Comparison of ENCODE assay signal across 9 mouse cellular contexts in genomic region chr15:6259957-6260740, GRCm38 (mm10). TPM values are rescaled to one million over a fixed set of nuclear protein-coding genes. Genes with fewer than 3 reads are reported as not detected.
DNase-seq lines count a peak whose midpoint lies in the region; ATAC-seq lines count a peak whose summit lies in the region.
"Had no signal": no experiment of that assay in that cellular context is flagged by ENCODE, and none has a peak within 500 bp of the region (broad histone marks: within the 10 kb centered on the region; RNA-seq: fewer than 3 reads in every experiment).

No protein-coding gene starts in this region.

- no peaks in the 10 kb centered on the region for H3K36me3 ChIP-seq in hindbrain, embryonic 10.5 days
- no peaks in the 10 kb centered on the region for H3K36me3 ChIP-seq in hindbrain, embryonic 16.5 days (ENCODE audit: control insufficient read depth, insufficient read depth, low read length)
- H3K36me3 ChIP-seq in liver, embryonic 16.5 days (ENCODE audit: control insufficient read depth, insufficient read depth) = no peaks in the 10 kb centered on the region

- no peaks in the 10 kb centered on the region for H3K9me3 ChIP-seq in hindbrain, embryonic 10.5 days
- no peaks in the 10 kb centered on the region for H3K9me3 ChIP-seq in hindbrain, embryonic 16.5 days (ENCODE audit: control insufficient read depth, low read length)
- no peaks in the 10 kb centered on the region for H3K9me3 ChIP-seq in liver, embryonic 16.5 days (replicated peaks; ENCODE audit: control insufficient read depth, low read length)

- H3K9ac ChIP-seq in hindbrain, embryonic 16.5 days (ENCODE audit: low read depth, low read length) = no peak overlapping the region
- H3K9ac ChIP-seq in liver, embryonic 16.5 days (ENCODE audit: low read depth, low read length) = no peak overlapping the region

- H3K4me2 ChIP-seq in hindbrain, embryonic 16.5 days (ENCODE audit: low read length) = no peak overlapping the region
- H3K4me2 ChIP-seq in liver, embryonic 16.5 days (ENCODE audit: low read depth, low read length) = no peak overlapping the region

- 22% methylated on average over 3 of the region's 3 CpGs for WGBS in hindbrain, embryonic 10.5 days
- WGBS in hindbrain, embryonic 16.5 days = 16% methylated on average over 3 of the region's 3 CpGs
- WGBS in liver, embryonic 16.5 days (ENCODE audit: insufficient replicate concordance) = 16% methylated on average over 3 of the region's 3 CpGs

- DNase-seq in hindbrain, embryonic 10.5 days (ENCODE audit: low spot score) = peak; percentile 40
- DNase-seq in embryo, embryonic 10.5 days (ENCODE audit: low spot score) = peak; percentile 57
- DNase-seq in right cerebral cortex, adult 18-20 months = no peak
- no peak for DNase-seq in adipocyte (ENCODE audit: low spot score)
- no peak for DNase-seq in gastrocnemius, adult 18-20 months (ENCODE audit: low spot score)
- DNase-seq: right cerebral cortex, postnatal 25 days had no signal

- no peak overlapping the region; the same call in 1 of the 2 replicates for H3K27ac ChIP-seq in hindbrain, embryonic 10.5 days
- no peak overlapping the region for H3K27ac ChIP-seq in hindbrain, embryonic 16.5 days (ENCODE audit: low read depth, low read length)
- peak overlapping the region; percentile 41; the same call in 1 of the 2 replicates for H3K27ac ChIP-seq in liver, embryonic 16.5 days (ENCODE audit: low read length)

- H3K4me3 ChIP-seq in hindbrain, embryonic 10.5 days = no peak overlapping the region
- H3K4me3 ChIP-seq in hindbrain, embryonic 16.5 days (ENCODE audit: low read length) = no peak overlapping the region
- H3K4me3 ChIP-seq in liver, embryonic 16.5 days (ENCODE audit: low read depth, low read length) = no peak overlapping the region

- H3K4me1 ChIP-seq in hindbrain, embryonic 10.5 days (replicated peaks) = peaks cover 10% of the 10 kb centered on the region; the same call in 1 of the 2 replicates
- no peaks in the 10 kb centered on the region for H3K4me1 ChIP-seq in hindbrain, embryonic 16.5 days (ENCODE audit: control insufficient read depth, insufficient read depth, low read depth, low read length)
- H3K4me1 ChIP-seq in liver, embryonic 16.5 days (ENCODE audit: control insufficient read depth, low read depth, low read length) = peaks cover 2% of the 10 kb centered on the region

- ATAC-seq in hindbrain, embryonic 16.5 days = no peak
- ATAC-seq in hematopoietic stem cell, adult 5-6 weeks (replicated peaks in 1 of 2; ENCODE audit: insufficient read depth in 1 of 2, low FRiP score in 2 of 2, low TSS enrichment in 1 of 2, low read depth in 1 of 2, poor library complexity in 2 of 2, severe bottlenecking in 2 of 2) = peak; percentile 36 to 54; a peak in 3 of 4 replicates
- peak; percentile 70 for ATAC-seq in liver, embryonic 16.5 days (ENCODE audit: low read depth)

- H3K27me3 ChIP-seq in hindbrain, embryonic 10.5 days (ENCODE audit: insufficient read depth, poor library complexity, severe bottlenecking) = no peaks in the 10 kb centered on the region
- H3K27me3 ChIP-seq in hindbrain, embryonic 16.5 days (replicated peaks; ENCODE audit: control insufficient read depth, insufficient read depth, low read length) = no peaks in the 10 kb centered on the region
- H3K27me3 ChIP-seq in liver, embryonic 16.5 days (ENCODE audit: control insufficient read depth, insufficient read depth, low read depth, low read length) = no peaks in the 10 kb centered on the region

RNA-seq across cellular contexts. Expression of gene Dab2, which starts 39.4 kb away (rescaled TPM):
- polyA plus RNA-seq in hindbrain, embryonic 10.5 days (2016; fragmentation: Nextera tagmentation; extraction: Ambion mirVana) = 38.7 and 42.7 TPM in 2 replicates
- polyA plus RNA-seq in hindbrain, embryonic 16.5 days (2015; fragmentation: Nextera tagmentation; extraction: Ambion mirVana) = 16.2 and 26.1 TPM in 2 replicates
- 2.2 and 2.3 TPM in 2 replicates for total RNA-seq in hematopoietic stem cell, adult 5-6 weeks (2017)
- 9.0 and 11.5 TPM in 2 replicates for polyA plus RNA-seq in liver, embryonic 16.5 days (2015; fragmentation: Nextera tagmentation; extraction: Ambion mirVana)
- 10 to 100 TPM in 1 of 2 experiments, 1 to 10 TPM in 1; 4.9 to 11.5 TPM for total RNA-seq in gastrocnemius, adult 18-20 months (2021)

Comparison
In these comparisons a context has a peak if more than half of its experiments do, and no peak if none do; other contexts are left out.
1. DNase-seq: peak in hindbrain, embryonic 10.5 days (single experiment) and embryo, embryonic 10.5 days (single experiment); none in right cerebral cortex, adult 18-20 months (single experiment), adipocyte (single experiment) and gastrocnemius, adult 18-20 months (single experiment).